Mouse (Mus musculus) kidney, adult 8-10 months (tissue): ENCODE data around the gene Gm11096.

Experiments used
- DNase-seq, 2 experiments: peaks; one replicate each; pipeline ENCODE4 v3.0.0; 2022

Gm11096 gene

GRCm38 (mm10) chr17:81481843-81482490 is 40.4 kb downstream of the Gm11096 start:
- DNase-seq = no peak

GRCm38 (mm10) chr17:81486388-81486787 is 44.8 kb downstream of the Gm11096 start:
- DNase-seq = no peak
